Mouse (Mus musculus): Measurements from ENCODE around the gene Gpr107. TPM values are rescaled to one million over a fixed set of nuclear protein-coding genes. Genes with fewer than 3 reads are reported as not detected.

The Gpr107 gene
- total and polyA plus RNA-seq, 2 experiments from 2014 or later = 31.9 to 49.3 TPM

DNA sequence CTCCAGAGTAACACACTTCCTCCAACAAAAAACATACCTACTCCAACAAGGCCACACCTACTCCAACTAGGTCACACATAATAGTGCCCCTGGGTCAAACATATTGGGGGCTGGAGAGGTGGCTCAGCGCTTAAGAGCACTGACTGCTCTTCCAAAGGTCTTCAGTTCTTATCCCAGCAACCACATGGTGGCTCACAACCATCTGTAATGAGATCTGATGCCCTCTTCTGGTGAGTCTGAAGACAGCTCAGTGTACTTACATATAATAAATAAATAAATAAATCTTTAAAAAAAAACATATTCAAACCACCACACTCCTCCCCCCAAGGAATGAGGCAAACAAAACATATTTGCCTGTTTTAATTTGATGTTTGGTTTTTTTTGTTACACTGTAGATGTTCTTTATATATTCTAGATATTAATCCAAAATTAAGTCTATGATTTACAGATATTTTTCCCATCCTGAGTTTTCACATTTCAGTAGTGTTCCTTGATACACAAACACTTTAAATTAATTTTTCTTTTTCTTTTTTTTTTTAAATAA is 76.7 kb downstream of the Gpr107 start:
- H3K4me2 ChIP-seq (ENCODE audit: low read depth, low read length) = no peak overlapping the region
- no peak for DNase-seq (ENCODE audit: low spot score)
- H3K36me3 ChIP-seq (ENCODE audit: insufficient read depth, low read length) = no peaks in the 10 kb centered on the region
- H3K9me3 ChIP-seq (ENCODE audit: low read length) = no peaks in the 10 kb centered on the region
- H3K27ac ChIP-seq = no peak overlapping the region
- no peaks in the 10 kb centered on the region for H3K4me1 ChIP-seq (ENCODE audit: insufficient read depth, low read length)
- WGBS = 46% methylated on average over 1 of the region's 1 CpGs
- no peaks in the 10 kb centered on the region for H3K27me3 ChIP-seq (ENCODE audit: insufficient read depth, low read length)
- ATAC-seq = no peak
- no peak overlapping the region for H3K9ac ChIP-seq (replicated peaks; ENCODE audit: low read length)
- no peak overlapping the region for H3K4me3 ChIP-seq (ENCODE audit: low read length)
- 0 out of 2 replicates have a peak, but pooled peaks have one; percentile 8 for TF ChIP-seq CTCF (IDR thresholded peaks at IDR 0.05; ENCODE audit: low read depth)

DNA sequence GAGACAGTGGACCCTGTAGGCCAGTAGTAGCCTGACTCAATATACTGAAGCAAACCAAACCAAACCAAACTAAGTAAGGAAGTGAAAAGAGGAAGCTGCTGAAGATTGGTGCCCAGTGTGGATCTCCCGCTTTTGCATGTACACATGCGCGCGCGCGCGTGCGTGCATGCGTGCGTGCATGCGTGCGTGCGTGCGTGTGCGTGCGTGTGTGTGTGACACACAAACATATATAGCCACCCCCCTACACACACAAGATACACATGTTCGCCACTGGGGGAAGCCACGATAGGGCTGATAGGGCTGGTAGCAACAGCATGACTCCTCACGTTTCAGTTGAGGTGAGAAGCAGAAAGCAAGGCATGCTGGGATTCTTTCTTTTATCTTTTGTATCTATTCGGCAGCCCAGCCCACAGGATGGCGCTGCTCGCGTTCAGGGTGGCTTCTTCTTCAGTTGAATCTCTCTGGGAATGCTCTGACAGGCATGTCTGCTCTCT is 87.1 kb downstream of the Gpr107 start:
- peak; percentile 88 for ATAC-seq
- DNase-seq (ENCODE audit: low spot score) = peak; percentile 67
- no peak overlapping the region for H3K4me3 ChIP-seq (ENCODE audit: low read length)
- TF ChIP-seq CTCF (IDR thresholded peaks at IDR 0.05; ENCODE audit: low read depth) = peak; percentile 53
- H3K4me1 ChIP-seq (ENCODE audit: insufficient read depth, low read length) = no peaks in the 10 kb centered on the region
- H3K9ac ChIP-seq (replicated peaks; ENCODE audit: low read length) = no peak overlapping the region
- no peaks in the 10 kb centered on the region for H3K36me3 ChIP-seq (ENCODE audit: insufficient read depth, low read length)
- H3K4me2 ChIP-seq (ENCODE audit: low read depth, low read length) = no peak overlapping the region
- WGBS = 39% methylated on average over 23 of the region's 23 CpGs
- H3K27ac ChIP-seq = no peak overlapping the region
- no peaks in the 10 kb centered on the region for H3K27me3 ChIP-seq (ENCODE audit: insufficient read depth, low read length)
- H3K9me3 ChIP-seq (ENCODE audit: low read length) = no peaks in the 10 kb centered on the region

DNA sequence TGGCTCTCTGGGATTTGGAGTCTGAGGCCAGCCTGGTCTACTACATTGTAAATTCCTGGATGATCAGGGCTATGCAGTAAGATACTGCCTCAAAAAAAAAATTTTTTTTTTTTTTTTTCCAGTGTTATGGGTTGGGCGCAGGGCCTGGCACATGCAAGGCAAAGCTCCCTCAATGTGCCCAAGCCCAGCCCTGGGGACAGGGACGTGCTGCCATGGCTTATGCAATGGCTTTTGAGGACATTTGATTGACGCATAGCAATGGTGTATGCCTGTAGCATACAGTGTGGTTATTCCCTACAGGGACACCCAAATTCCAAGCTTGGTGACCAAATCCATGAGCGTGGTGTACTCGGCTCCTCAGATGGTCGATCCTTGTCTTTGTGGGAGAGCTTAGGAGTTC is 87.7 kb downstream of the Gpr107 start:
- no peak for DNase-seq (ENCODE audit: low spot score)
- no peak for TF ChIP-seq CTCF (IDR thresholded peaks at IDR 0.05; ENCODE audit: low read depth)
- 79% methylated on average over 6 of the region's 6 CpGs for WGBS
- H3K9ac ChIP-seq (replicated peaks; ENCODE audit: low read length) = no peak overlapping the region
- 0 out of 2 replicates have a peak, but pooled peaks cover under 1% of the 10 kb centered on the region for H3K4me1 ChIP-seq (ENCODE audit: insufficient read depth, low read length)
- H3K9me3 ChIP-seq (ENCODE audit: low read length) = no peaks in the 10 kb centered on the region
- H3K27ac ChIP-seq = no peak overlapping the region
- no peaks in the 10 kb centered on the region for H3K27me3 ChIP-seq (ENCODE audit: insufficient read depth, low read length)
- no peak for ATAC-seq
- no peak overlapping the region for H3K4me3 ChIP-seq (ENCODE audit: low read length)
- H3K4me2 ChIP-seq (ENCODE audit: low read depth, low read length) = no peak overlapping the region
- no peaks in the 10 kb centered on the region for H3K36me3 ChIP-seq (ENCODE audit: insufficient read depth, low read length)

DNA sequence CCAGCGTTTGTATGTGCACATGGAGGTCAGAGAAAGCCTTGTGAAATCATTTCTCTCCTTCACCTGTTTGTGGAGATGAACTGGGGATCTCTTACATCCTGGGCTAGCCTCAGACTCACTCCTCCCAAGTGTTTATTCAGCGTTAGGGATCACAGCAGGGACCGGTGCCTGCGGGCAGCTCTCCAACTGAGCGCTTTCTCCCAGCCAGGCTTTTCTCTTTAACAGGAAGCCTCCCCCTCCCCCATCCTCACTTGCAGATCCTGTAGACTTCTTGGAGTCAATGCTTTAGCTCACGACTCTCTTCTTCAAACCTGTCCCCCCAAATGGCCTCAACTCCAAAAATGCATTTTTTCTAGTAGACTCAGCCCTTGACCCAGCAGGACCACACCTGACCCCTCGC is 89.5 kb downstream of the Gpr107 start:
- no peaks in the 10 kb centered on the region for H3K9me3 ChIP-seq (ENCODE audit: low read length)
- H3K4me3 ChIP-seq (ENCODE audit: low read length) = no peak overlapping the region
- 11% methylated on average over 7 of the region's 7 CpGs for WGBS
- H3K4me2 ChIP-seq (ENCODE audit: low read depth, low read length) = no peak overlapping the region
- DNase-seq (ENCODE audit: low spot score) (no peak), ATAC-seq (no peak)
- 0 out of 2 replicates have a peak, but pooled peaks cover 5% of the 10 kb centered on the region for H3K4me1 ChIP-seq (ENCODE audit: insufficient read depth, low read length)
- H3K27ac ChIP-seq = no peak overlapping the region
- no peaks in the 10 kb centered on the region for H3K36me3 ChIP-seq (ENCODE audit: insufficient read depth, low read length)
- no peak overlapping the region for H3K9ac ChIP-seq (replicated peaks; ENCODE audit: low read length)
- no peaks in the 10 kb centered on the region for H3K27me3 ChIP-seq (ENCODE audit: insufficient read depth, low read length)
- TF ChIP-seq CTCF (IDR thresholded peaks at IDR 0.05; ENCODE audit: low read depth) = no peak

DNA sequence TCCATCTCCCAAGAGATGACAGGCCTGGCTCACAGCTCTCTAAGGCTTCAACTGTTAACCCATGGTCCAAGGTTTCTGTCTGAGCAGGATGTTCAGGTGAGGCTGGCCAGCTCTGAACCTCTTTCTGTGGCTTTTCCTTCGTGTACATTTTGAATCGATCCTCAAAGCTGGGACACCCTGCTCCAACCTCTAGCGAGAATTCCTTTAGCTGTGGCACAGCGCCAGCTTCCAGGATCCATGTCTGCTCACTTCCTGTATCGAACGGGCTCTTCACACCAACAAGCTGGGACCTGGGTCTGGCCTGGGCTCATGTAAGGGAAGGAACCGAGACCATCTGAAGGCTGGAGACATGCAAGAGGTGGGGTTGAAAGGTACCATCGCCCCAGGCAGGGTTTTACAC is 92.1 kb downstream of the Gpr107 start:
- DNase-seq (ENCODE audit: low spot score) = peak; percentile 30
- TF ChIP-seq CTCF (IDR thresholded peaks at IDR 0.05; ENCODE audit: low read depth) = no peak
- Histone ChIP-seq H3K9ac (replicated peaks; ENCODE audit: low read length) (no peak overlapping the region), H3K9me3 (ENCODE audit: low read length) (no peaks in the 10 kb centered on the region), H3K4me1 (ENCODE audit: insufficient read depth, low read length) (peaks cover 22% of the 10 kb centered on the region), H3K27ac (no peak overlapping the region), H3K4me3 (ENCODE audit: low read length) (no peak overlapping the region), H3K27me3 (ENCODE audit: insufficient read depth, low read length) (no peaks in the 10 kb centered on the region), H3K36me3 (ENCODE audit: insufficient read depth, low read length) (no peaks in the 10 kb centered on the region), H3K4me2 (ENCODE audit: low read depth, low read length) (0 out of 2 replicates have a peak overlapping the region, but pooled peaks have one; percentile 86)
- ATAC-seq = no peak
- 70% methylated on average over 8 of the region's 8 CpGs for WGBS

DNA sequence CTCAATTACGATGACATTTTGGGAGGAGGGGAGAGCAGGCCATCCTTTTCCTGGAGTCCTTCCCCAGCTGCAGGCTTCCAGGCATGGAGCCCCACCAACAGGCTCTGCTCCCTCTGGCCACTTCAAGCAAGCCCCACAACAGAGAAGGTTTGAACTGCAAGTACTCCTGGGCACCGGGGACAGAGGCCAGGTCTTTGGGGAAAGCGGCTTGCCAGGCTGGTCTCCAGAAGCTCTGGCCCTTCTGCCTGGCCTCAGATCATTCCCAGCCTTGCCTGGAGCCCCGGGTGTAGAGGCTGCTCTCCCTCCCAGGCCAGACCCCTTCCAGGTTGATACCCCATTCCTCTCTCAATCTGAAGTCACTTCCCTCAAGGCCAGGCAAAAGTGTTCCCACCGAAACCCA is 92.9 kb downstream of the Gpr107 start:
- Histone ChIP-seq H3K9me3 (ENCODE audit: low read length) (no peaks in the 10 kb centered on the region), H3K27ac (peak overlapping the region; percentile 91), H3K27me3 (ENCODE audit: insufficient read depth, low read length) (no peaks in the 10 kb centered on the region), H3K36me3 (ENCODE audit: insufficient read depth, low read length) (no peaks in the 10 kb centered on the region), H3K4me1 (ENCODE audit: insufficient read depth, low read length) (peaks cover 22% of the 10 kb centered on the region), H3K4me2 (ENCODE audit: low read depth, low read length) (peak overlapping the region; percentile 86), H3K9ac (replicated peaks; ENCODE audit: low read length) (peak overlapping the region; percentile 97), H3K4me3 (ENCODE audit: low read length) (peak overlapping the region; percentile 90)
- WGBS = 11% methylated on average over 5 of the region's 5 CpGs
- ATAC-seq = no peak
- DNase-seq (ENCODE audit: low spot score) = no peak
- TF ChIP-seq CTCF (IDR thresholded peaks at IDR 0.05; ENCODE audit: low read depth) = no peak

DNA sequence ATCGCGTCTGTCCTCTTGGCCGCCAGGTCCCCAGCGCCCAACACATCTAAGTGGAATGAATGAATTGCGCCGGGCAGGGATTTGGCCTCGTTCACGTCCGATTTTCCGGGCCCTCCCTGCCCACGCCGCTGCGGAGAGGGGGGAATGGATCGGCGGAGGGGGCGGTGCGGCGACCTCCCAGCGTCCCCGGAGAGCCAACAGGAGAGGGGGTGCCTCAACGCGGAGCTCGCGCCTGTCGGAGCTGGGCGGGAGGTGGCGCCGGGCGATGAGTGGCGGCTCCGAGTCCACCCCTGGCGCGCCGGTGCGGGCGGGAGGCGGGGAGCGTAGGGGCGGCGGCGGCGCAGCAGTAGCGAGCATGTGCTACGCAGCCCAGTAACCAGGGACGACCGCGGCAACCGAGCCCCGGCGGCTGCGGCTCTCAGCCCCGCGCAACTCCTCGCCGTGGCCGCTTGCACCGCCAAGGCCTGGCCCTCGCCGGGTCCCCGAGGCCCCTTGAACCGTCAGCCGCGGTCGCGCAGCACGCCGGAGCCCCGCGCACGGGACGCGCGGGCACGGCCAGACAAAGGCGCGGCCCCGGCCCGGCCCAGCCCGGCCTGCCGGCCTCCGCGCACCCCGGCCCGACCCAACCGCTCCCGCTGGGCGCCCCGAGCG is 93.5 kb downstream of the Gpr107 start, which contains the start of gene Ncs1:
Gene Ncs1, plus strand, starts transcription at position 333 of the 651 bp plus-strand sequence.
- peak within 1 kb of the TSS; percentile 97 for H3K9ac ChIP-seq (replicated peaks; ENCODE audit: low read length)
- H3K4me3 ChIP-seq (ENCODE audit: low read length) = peak within 1 kb of the TSS; percentile 90
- peaks cover 27% of the 10 kb centered on the region for H3K4me1 ChIP-seq (ENCODE audit: insufficient read depth, low read length)
- ATAC-seq (peak; percentile 88), DNase-seq (ENCODE audit: low spot score) (peak; percentile 86)
- no peak for TF ChIP-seq CTCF (IDR thresholded peaks at IDR 0.05; ENCODE audit: low read depth)
- no peaks in the 10 kb centered on the region for H3K27me3 ChIP-seq (ENCODE audit: insufficient read depth, low read length)
- peak within 1 kb of the TSS; percentile 86 for H3K4me2 ChIP-seq (ENCODE audit: low read depth, low read length)
- H3K9me3 ChIP-seq (ENCODE audit: low read length) = no peaks in the 10 kb centered on the region
- under 1% methylated on average over 77 of the region's 89 CpGs for WGBS
- no peaks in the 10 kb centered on the region for H3K36me3 ChIP-seq (ENCODE audit: insufficient read depth, low read length)
- peak within 1 kb of the TSS; percentile 91 for H3K27ac ChIP-seq
